Mouse (Mus musculus) naive thymus-derived CD4-positive, alpha-beta T cell, adult 5 months (primary cell): ENCODE results near the gene Mgll. TPM values are rescaled to one million over a fixed set of nuclear protein-coding genes. Genes with fewer than 3 reads are reported as not detected.

Experiments used
- polyA plus RNA-seq: library from polyadenylated mRNA; unstranded; fragments of 100-300 nt; shearing (Covaris generic); gene quantifications from one replicate; pipeline ENCODE4 v1.2.1, GENCODE M21; 2017

Gene Mgll
- polyA plus RNA-seq: not detected

DNA sequence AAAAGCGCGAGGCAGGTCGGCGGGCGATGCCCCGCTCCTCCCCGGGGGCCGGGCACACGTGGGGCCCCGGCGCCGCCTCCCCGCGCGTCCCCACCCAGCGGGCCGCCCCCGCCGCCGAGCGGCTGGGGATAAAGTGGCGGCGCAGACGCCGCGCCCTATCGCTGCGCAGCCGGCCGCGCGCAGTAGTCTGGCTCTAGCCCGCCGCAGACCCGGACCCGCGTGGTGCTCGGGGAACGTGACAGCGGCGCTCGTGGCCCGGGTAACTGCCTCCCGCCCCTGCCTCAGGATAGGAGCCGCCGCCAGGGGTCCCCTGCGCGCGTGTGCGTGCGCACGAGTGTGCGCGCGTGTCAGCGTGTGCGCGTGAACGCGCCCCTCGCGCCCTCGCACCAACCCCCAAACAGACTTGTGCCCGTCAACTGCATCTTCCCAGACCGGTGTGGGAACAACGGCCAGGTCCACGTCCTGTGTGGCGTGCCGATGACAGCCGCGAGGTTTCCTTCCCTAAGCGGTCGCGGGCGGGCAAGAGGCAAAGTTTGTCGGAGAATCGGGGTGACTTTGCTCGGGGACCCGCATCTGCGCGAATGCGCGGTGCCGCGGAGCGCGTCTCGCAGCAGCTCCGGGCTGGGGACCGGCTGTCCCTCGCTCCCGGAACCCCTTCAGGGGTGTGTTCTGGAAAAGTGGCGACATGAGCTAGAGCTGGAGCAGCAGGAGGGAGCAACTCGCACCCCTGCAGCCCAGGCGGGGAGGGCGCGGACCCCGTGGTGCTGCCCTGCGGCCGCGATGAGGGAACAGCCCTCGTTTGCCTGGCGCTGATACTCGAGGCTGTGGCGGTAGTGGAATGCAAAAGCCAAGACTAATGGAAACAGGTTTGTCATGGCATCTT, at the start of gene Mgll:
Gene Mgll, plus strand, starts transcription at position 100 of the 883 bp plus-strand sequence.

DNA sequence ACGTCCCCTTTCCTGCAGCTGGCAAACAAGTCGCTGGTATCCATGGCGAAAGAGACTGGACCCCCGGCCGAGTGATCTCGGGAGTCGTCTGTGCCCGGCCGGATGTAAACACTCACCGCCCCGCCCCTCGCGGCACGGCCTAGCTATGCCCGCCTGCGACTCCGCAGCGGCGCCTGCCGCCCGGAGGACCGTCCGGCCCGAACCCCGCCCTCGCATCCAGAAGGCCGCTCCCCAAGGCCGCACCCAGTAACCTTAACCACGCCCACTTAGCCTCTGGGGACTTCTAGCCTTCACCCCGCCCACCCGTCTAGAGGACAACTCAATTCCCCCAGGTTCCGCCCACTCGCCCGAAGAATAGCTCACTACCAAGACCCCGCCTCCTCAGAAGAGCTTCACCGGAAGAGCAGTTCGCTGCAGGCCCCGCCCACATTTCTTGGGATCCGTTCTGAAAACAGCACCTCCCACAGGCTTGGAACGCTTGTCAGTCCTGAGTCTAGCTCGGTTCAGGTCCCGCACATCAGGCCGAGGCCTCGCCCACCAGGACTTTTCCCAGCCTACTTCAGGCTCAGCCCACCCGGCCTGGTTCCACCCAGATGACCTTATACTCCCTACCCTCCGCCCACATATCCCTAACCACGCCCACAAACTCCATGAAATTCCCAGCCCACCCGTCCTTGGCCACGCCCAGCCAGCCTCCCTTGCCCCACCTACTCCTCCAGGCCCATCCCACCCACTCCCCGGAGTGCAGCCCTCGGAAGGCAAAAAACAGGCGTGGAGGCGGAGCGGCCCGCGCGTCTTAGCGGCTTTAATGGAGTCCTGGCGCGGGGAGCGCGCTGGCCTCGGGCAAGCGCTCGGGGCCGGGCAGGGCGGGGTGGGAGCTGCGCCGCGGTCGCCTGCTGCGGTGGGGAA, 117.8 kb downstream of the Mgll start, which contains the start of gene Abtb1:
Gene Abtb1, minus strand, starts transcription at position 204 of the 909 bp plus-strand sequence.

DNA sequence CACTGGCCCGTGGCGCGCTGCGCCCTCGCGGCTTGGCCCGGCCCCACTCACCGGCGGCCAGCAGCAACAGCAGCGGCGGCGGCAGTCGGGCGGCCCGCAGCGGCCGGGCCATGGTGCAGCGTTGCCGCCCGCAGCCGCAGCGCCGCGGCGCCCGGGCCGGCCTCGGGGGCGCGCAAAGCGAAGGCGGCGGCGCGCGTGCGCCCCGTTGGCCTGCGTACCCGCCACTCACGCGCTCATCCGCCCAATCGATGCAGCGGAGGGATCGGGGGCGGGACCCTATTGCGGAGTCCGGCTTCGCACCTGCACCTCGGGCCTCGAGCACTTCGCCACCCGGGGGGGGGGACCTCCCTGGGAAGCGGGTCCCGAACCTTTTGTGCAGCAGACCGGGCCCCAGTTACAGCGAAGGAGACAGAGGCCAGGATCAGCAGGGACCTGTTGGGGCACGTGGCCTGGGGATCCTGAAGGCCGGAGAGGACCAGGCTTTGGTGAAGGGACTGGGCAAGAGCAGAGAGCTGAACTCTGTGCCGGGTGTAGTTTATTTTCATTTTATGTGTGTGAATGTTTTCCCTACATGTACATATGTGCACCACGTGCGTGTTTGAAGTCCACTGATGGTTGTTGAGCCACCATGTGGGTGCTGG, 150.8 kb downstream of the Mgll start, which contains the start of gene Podxl2:
Gene Podxl2, minus strand, starts transcription at position 177 of the 641 bp plus-strand sequence.

Other genes starting within 250 kb of the Mgll start
- gene Sec61a1, start 205.5 kb upstream of the Mgll start, polyA plus RNA-seq: 209 TPM
- not detected for gene Kbtbd12, start 86.5 kb upstream of the Mgll start, polyA plus RNA-seq
- gene Abtb1, start 117.6 kb downstream of the Mgll start, polyA plus RNA-seq: 66.9 TPM
- not detected for gene Podxl2, start 150.6 kb downstream of the Mgll start, polyA plus RNA-seq
- 62.8 TPM for gene Mcm2, start 174.4 kb downstream of the Mgll start, polyA plus RNA-seq
- 118 TPM for gene Tpra1, start 177.8 kb downstream of the Mgll start, polyA plus RNA-seq